Mouse (Mus musculus) frontal cortex, adult (tissue): ENCODE measurements around the gene Slc1a3.
A peak's percentile ranks its signal among the peaks of the same experiment; 100 is the strongest.

Experiments
- ATAC-seq: cut with Nextera tagmentation; 2 replicates; pipeline ENCODE4 v1.9.2; 2017; ENCODE audit warnings: mild to moderate bottlenecking, moderate library complexity, mixed read lengths; ENCODE audit not compliant: low TSS enrichment

Gene Slc1a3

GRCm38 (mm10) chr15:8710146-8711006, at the start of gene Slc1a3:
Gene Slc1a3, minus strand, starts transcription at chr15:8710764.
- peak; percentile 44 for ATAC-seq

GRCm38 (mm10) chr15:8759026-8759425, 48.5 kb upstream of the Slc1a3 start:
- ATAC-seq, result no peak

GRCm38 (mm10) chr15:8756441-8756840, 45.9 kb upstream of the Slc1a3 start:
- ATAC-seq, result no peak

- ATAC-seq, result no peak
Observed at GRCm38 (mm10) chr15:8749762-8750161, 39.2 kb upstream of the Slc1a3 start.

GRCm38 (mm10) chr15:8748771-8749170, 38.2 kb upstream of the Slc1a3 start:
- ATAC-seq, result no peak

- ATAC-seq, result no peak
Observed at GRCm38 (mm10) chr15:8741593-8741992, 31.0 kb upstream of the Slc1a3 start.

GRCm38 (mm10) chr15:8740724-8741123, 30.2 kb upstream of the Slc1a3 start:
- peak; percentile 86 for ATAC-seq

- ATAC-seq, result no peak; the same call in 1 of the 2 replicates
Observed at GRCm38 (mm10) chr15:8738156-8738555, 27.6 kb upstream of the Slc1a3 start.

- no peak for ATAC-seq
Observed at GRCm38 (mm10) chr15:8734363-8734739, 23.8 kb upstream of the Slc1a3 start.

GRCm38 (mm10) chr15:8733669-8734362, 23.3 kb upstream of the Slc1a3 start:
- ATAC-seq, result no peak

GRCm38 (mm10) chr15:8728861-8729260, 18.3 kb upstream of the Slc1a3 start:
- no peak for ATAC-seq

- no peak for ATAC-seq
Observed at GRCm38 (mm10) chr15:8722386-8723100, 12.0 kb upstream of the Slc1a3 start.

GRCm38 (mm10) chr15:8721746-8722145, 11.2 kb upstream of the Slc1a3 start:
- ATAC-seq, result no peak

- no peak for ATAC-seq
Observed at GRCm38 (mm10) chr15:8721005-8721404, 10.4 kb upstream of the Slc1a3 start.

GRCm38 (mm10) chr15:8718496-8718895, 7.9 kb upstream of the Slc1a3 start:
- no peak for ATAC-seq

- ATAC-seq, result peak; percentile 41; the same call in 1 of the 2 replicates
Observed at GRCm38 (mm10) chr15:8717021-8717571, 6.5 kb upstream of the Slc1a3 start.

- ATAC-seq, result 0 out of 2 replicates have a peak, but pooled peaks have one; percentile 13
Observed at GRCm38 (mm10) chr15:8716330-8716964, 5.9 kb upstream of the Slc1a3 start.

GRCm38 (mm10) chr15:8715666-8716065, 5.1 kb upstream of the Slc1a3 start:
- no peak for ATAC-seq

GRCm38 (mm10) chr15:8712433-8712984, 1.9 kb upstream of the Slc1a3 start:
- no peak for ATAC-seq

- no peak for ATAC-seq
Observed at GRCm38 (mm10) chr15:8711630-8712310, 1.2 kb upstream of the Slc1a3 start.

GRCm38 (mm10) chr15:8709578-8709977, 986 bp downstream of the Slc1a3 start:
- peak; percentile 58 for ATAC-seq
